Mouse (Mus musculus) lung, embryonic 15.5 days (tissue): ENCODE results near the gene Tmem192. TPM values are rescaled to one million over a fixed set of nuclear protein-coding genes. Genes with fewer than 3 reads are reported as not detected.
A peak's percentile ranks its signal among the peaks of the same experiment; 100 is the strongest.

Experiments used
- ATAC-seq: fragments of 200-750 bp; cut with Nextera tagmentation; 2 replicates; pipeline ENCODE4 v1.8.0; 2017; ENCODE audit warnings: moderate number of reproducible peaks, borderline replicate concordance; ENCODE audit not compliant: low FRiP score, low TSS enrichment; ENCODE audit errors: extremely low read depth
- H3K27ac ChIP-seq: fragments of 300-500 bp; sonication (generic); 2 replicates; pipeline ENCODE4 v1.5.1; 2015; ENCODE audit warnings: moderate library complexity, mild to moderate bottlenecking, inconsistent platforms
- H3K27me3 ChIP-seq: fragments of 300-500 bp; sonication (generic); 2 replicates; pipeline ENCODE4 v1.6.1; 2015; ENCODE audit warnings: inconsistent platforms
- H3K36me3 ChIP-seq: fragments of 300-500 bp; sonication (generic); 2 replicates; pipeline ENCODE4 v1.6.1; 2015; ENCODE audit warnings: inconsistent platforms
- H3K4me1 ChIP-seq: fragments of 300-500 bp; sonication (generic); 2 replicates; pipeline ENCODE4 v1.6.1; 2015; ENCODE audit warnings: inconsistent platforms
- H3K4me2 ChIP-seq: fragments of 300-500 bp; sonication (generic); 2 replicates; pipeline ENCODE4 v1.6.1; 2015; ENCODE audit warnings: inconsistent platforms, mild to moderate bottlenecking, moderate library complexity
- H3K4me3 ChIP-seq: fragments of 300-500 bp; sonication (generic); 2 replicates; pipeline ENCODE4 v1.5.1; 2015; ENCODE audit warnings: mild to moderate bottlenecking, inconsistent platforms
- H3K9ac ChIP-seq: fragments of 300-500 bp; sonication (generic); 2 replicates; pipeline ENCODE4 v1.6.1; 2015; ENCODE audit warnings: inconsistent platforms
- H3K9me3 ChIP-seq: fragments of 300-500 bp; sonication (generic); 2 replicates; pipeline ENCODE4 v1.6.1; 2016; ENCODE audit warnings: inconsistent platforms
- WGBS: fragments of 180-500 bp; shearing (Covaris S2); methylation state at CpG from one replicate; pipeline ENCODE4 v1.1.7; 2015; 5-methylcytosine and 5-hydroxymethylcytosine counted together
- polyA plus RNA-seq: library from polyadenylated mRNA; unstranded; fragments of >200 nt; fragmentation: Nextera tagmentation; extraction: Ambion mirVana; gene quantifications from 2 replicates; pipeline ENCODE4 v1.2.1, GENCODE M21; 2015

Gene Tmem192
- polyA plus RNA-seq, result 27.2 and 27.6 TPM in 2 replicates

- H3K27ac ChIP-seq, result peak within 1 kb of the TSS; percentile 78
- no peaks in the 10 kb centered on the region for H3K36me3 ChIP-seq
- ATAC-seq, result peak; percentile 97
- H3K4me3 ChIP-seq, result peak within 1 kb of the TSS; percentile 77
- 1% methylated on average over 71 of the region's 73 CpGs for WGBS
- H3K9me3 ChIP-seq, result no peaks in the 10 kb centered on the region
- H3K27me3 ChIP-seq, result peaks cover 14% of the 10 kb centered on the region
- H3K4me1 ChIP-seq, result 0 out of 2 replicates have a peak, but pooled peaks cover 2% of the 10 kb centered on the region
- H3K9ac ChIP-seq, result peak within 1 kb of the TSS; percentile 62
- peak within 1 kb of the TSS; percentile 66 for H3K4me2 ChIP-seq
Observed at GRCm38 (mm10) chr8:64946820-64947697, at the start of gene Tmem192. Gene Tmem192 (plus strand): TSS chr8:64947185.

DNA sequence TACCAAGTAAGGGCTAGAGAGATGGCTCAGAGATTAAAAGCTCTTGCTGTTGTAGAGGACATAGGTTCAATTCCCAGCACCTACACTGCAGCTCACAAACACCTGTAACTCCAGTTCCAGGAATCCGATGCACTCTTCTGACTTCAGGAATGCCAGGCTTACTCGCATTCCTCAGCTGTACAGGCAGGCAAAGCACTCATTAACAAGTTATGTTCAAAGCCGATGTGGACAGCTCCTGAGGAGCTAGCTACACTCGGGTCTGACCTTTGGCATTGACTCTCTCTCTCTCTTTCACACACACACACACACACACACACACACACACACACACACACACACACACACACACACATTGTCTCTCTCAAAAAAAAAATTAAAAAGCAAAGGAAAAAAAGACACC is 48.3 kb upstream of the Tmem192 start:
- no peak overlapping the region for H3K27ac ChIP-seq
- H3K27me3 ChIP-seq, result no peaks in the 10 kb centered on the region
- ATAC-seq, result no peak
- H3K36me3 ChIP-seq, result no peaks in the 10 kb centered on the region
- H3K9me3 ChIP-seq, result no peaks in the 10 kb centered on the region
- H3K9ac ChIP-seq, result no peak overlapping the region
- H3K4me1 ChIP-seq, result peaks cover 6% of the 10 kb centered on the region; the same call in 1 of the 2 replicates
- 20% methylated on average over 4 of the region's 4 CpGs for WGBS
- H3K4me3 ChIP-seq, result no peak overlapping the region
- no peak overlapping the region for H3K4me2 ChIP-seq

GRCm38 (mm10) chr8:64900645-64901044 is 46.3 kb upstream of the Tmem192 start:
- Histone ChIP-seq H3K4me3 (no peak overlapping the region), H3K27me3 (no peaks in the 10 kb centered on the region), H3K9me3 (no peaks in the 10 kb centered on the region), H3K36me3 (no peaks in the 10 kb centered on the region), H3K4me2 (no peak overlapping the region), H3K4me1 (peaks cover 6% of the 10 kb centered on the region; the same call in 1 of the 2 replicates), H3K9ac (no peak overlapping the region), H3K27ac (no peak overlapping the region)
- no peak for ATAC-seq
- 94% methylated on average over 3 of the region's 3 CpGs for WGBS

GRCm38 (mm10) chr8:64901527-64902156 is 45.3 kb upstream of the Tmem192 start:
- Histone ChIP-seq H3K4me1 (peaks cover 6% of the 10 kb centered on the region; the same call in 1 of the 2 replicates), H3K4me3 (no peak overlapping the region), H3K36me3 (no peaks in the 10 kb centered on the region), H3K9me3 (no peaks in the 10 kb centered on the region), H3K9ac (no peak overlapping the region), H3K4me2 (peak overlapping the region; percentile 5; the same call in 1 of the 2 replicates), H3K27me3 (no peaks in the 10 kb centered on the region), H3K27ac (no peak overlapping the region)
- WGBS, result 43% methylated on average over 7 of the region's 7 CpGs
- ATAC-seq, result peak; percentile 42; the same call in 1 of the 2 replicates

- WGBS, result 35% methylated on average over 12 of the region's 12 CpGs
Observed at GRCm38 (mm10) chr8:64902191-64902590, 44.8 kb upstream of the Tmem192 start.

DNA sequence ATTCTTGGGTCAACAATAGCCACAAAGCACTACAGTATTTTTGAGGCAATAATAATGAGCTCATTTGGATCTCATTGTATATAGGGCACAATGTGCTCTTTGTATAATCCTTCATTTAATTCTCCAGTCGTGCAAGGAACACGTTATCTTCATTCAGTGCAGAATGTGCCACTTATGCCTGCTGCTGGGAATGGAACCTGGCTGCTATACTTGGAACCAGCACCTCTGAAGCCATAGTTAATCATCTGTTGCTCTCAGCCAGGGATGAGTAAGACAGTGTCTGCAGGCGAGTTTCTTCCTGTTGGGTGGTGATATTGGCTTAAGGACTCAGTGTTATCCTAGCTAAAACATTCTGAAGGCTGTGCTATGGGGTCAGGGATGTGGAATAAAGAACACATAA is 43.2 kb upstream of the Tmem192 start:
- Histone ChIP-seq H3K27me3 (no peaks in the 10 kb centered on the region), H3K27ac (no peak overlapping the region), H3K9ac (no peak overlapping the region), H3K36me3 (no peaks in the 10 kb centered on the region), H3K4me2 (no peak overlapping the region), H3K9me3 (no peaks in the 10 kb centered on the region), H3K4me1 (peaks cover 6% of the 10 kb centered on the region; the same call in 1 of the 2 replicates), H3K4me3 (no peak overlapping the region)
- 64% methylated on average over 3 of the region's 3 CpGs for WGBS
- no peak for ATAC-seq

More at GRCm38 (mm10) chr8:64902191-64902590, 44.8 kb upstream of the Tmem192 start:
- Histone ChIP-seq H3K4me2 (peak overlapping the region; percentile 5; the same call in 1 of the 2 replicates), H3K36me3 (no peaks in the 10 kb centered on the region), H3K9me3 (no peaks in the 10 kb centered on the region), H3K4me1 (peaks cover 6% of the 10 kb centered on the region; the same call in 1 of the 2 replicates), H3K27ac (no peak overlapping the region), H3K27me3 (no peaks in the 10 kb centered on the region), H3K4me3 (no peak overlapping the region), H3K9ac (no peak overlapping the region)
- ATAC-seq, result no peak

DNA sequence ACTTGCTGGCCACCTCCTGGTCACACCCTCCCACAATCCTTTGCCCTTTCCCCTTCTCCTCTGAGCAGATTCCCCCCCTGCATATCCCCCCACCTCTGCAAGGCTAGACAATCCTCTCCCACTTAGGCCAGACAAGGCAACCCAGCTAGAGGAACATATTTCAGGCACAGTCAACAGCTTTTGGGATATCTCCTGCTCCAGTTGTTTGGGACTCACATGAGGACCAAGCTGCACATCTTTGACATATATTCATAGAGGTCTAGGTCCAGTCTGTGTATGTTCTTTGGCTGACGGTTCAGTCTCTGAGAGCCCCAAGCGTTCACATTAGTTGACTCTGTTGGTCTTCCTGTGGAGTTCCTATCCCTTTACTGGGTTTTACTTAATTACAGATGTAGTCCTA is 37.0 kb upstream of the Tmem192 start:
- Histone ChIP-seq H3K9me3 (no peaks in the 10 kb centered on the region), H3K4me2 (no peak overlapping the region), H3K4me3 (no peak overlapping the region), H3K27ac (no peak overlapping the region), H3K4me1 (no peaks in the 10 kb centered on the region), H3K9ac (no peak overlapping the region), H3K27me3 (no peaks in the 10 kb centered on the region), H3K36me3 (no peaks in the 10 kb centered on the region)
- no peak for ATAC-seq
- 89% methylated on average over 2 of the region's 2 CpGs for WGBS

DNA sequence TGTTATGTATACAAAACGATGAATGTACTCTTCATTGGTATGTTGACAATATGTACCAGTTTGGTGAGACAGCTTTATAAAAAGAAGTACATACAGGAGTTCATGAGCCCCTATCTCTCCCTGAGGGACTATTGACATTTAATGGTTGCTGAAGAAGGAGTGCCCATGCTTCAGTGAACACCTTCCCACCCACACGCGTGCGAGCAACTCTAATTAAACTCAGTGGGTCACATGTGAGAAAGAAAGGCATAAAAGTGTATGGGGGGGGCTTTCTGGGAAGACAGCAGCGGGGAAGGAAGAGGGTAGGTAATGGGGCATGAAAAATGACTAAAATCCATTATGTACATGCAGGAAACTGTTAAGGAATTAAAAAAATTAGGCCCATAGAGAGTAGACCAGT is 30.2 kb upstream of the Tmem192 start:
- no peaks in the 10 kb centered on the region for H3K9me3 ChIP-seq
- H3K4me3 ChIP-seq, result no peak overlapping the region
- no peaks in the 10 kb centered on the region for H3K4me1 ChIP-seq
- no peak overlapping the region for H3K27ac ChIP-seq
- no peaks in the 10 kb centered on the region for H3K27me3 ChIP-seq
- no peak overlapping the region for H3K9ac ChIP-seq
- H3K4me2 ChIP-seq, result no peak overlapping the region
- no peaks in the 10 kb centered on the region for H3K36me3 ChIP-seq
- ATAC-seq, result no peak
- WGBS, result 83% methylated on average over 5 of the region's 5 CpGs

GRCm38 (mm10) chr8:64923329-64923728 is 23.7 kb upstream of the Tmem192 start:
- Histone ChIP-seq H3K36me3 (no peaks in the 10 kb centered on the region), H3K9me3 (no peaks in the 10 kb centered on the region), H3K4me3 (no peak overlapping the region), H3K4me2 (no peak overlapping the region), H3K27me3 (no peaks in the 10 kb centered on the region), H3K4me1 (no peaks in the 10 kb centered on the region), H3K27ac (no peak overlapping the region), H3K9ac (no peak overlapping the region)
- no peak for ATAC-seq
- WGBS, result 77% methylated on average over 3 of the region's 3 CpGs

DNA sequence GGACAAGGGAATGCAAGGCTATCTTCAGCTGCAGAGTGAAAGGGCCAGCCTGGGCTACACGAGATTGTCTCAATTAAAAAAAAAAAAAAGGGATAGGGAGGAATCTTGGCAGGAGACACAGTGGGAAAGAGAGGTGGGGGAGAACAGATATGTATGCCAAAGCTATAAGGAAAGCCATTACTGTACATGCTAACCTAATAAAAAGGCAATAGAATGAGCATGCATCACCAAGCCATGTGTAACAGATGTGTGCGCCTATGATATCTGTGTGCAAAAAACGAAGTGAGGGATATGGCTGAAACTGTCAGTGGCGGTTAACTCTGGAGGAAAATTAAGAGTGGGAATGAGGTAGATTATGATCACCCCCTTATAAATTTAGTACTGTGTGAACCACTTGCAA is 21.2 kb upstream of the Tmem192 start:
- Histone ChIP-seq H3K4me1 (no peaks in the 10 kb centered on the region), H3K4me3 (no peak overlapping the region), H3K27ac (no peak overlapping the region), H3K36me3 (no peaks in the 10 kb centered on the region), H3K27me3 (no peaks in the 10 kb centered on the region), H3K9me3 (no peaks in the 10 kb centered on the region), H3K4me2 (no peak overlapping the region), H3K9ac (no peak overlapping the region)
- WGBS, result 83% methylated on average over 4 of the region's 4 CpGs
- ATAC-seq, result no peak

- H3K4me1 ChIP-seq, result no peaks in the 10 kb centered on the region
- H3K9ac ChIP-seq, result no peak overlapping the region
- H3K36me3 ChIP-seq, result no peaks in the 10 kb centered on the region
- no peak for ATAC-seq
- 28% methylated on average over 3 of the region's 3 CpGs for WGBS
- H3K4me2 ChIP-seq, result no peak overlapping the region
- H3K27ac ChIP-seq, result no peak overlapping the region
- no peaks in the 10 kb centered on the region for H3K9me3 ChIP-seq
- no peak overlapping the region for H3K4me3 ChIP-seq
- no peaks in the 10 kb centered on the region for H3K27me3 ChIP-seq
Observed at GRCm38 (mm10) chr8:64926355-64926754, 20.6 kb upstream of the Tmem192 start.

GRCm38 (mm10) chr8:64928938-64929337 is 18.0 kb upstream of the Tmem192 start:
- no peak overlapping the region for H3K9ac ChIP-seq
- no peaks in the 10 kb centered on the region for H3K4me1 ChIP-seq
- no peak overlapping the region for H3K4me2 ChIP-seq
- no peaks in the 10 kb centered on the region for H3K36me3 ChIP-seq
- no peak overlapping the region for H3K4me3 ChIP-seq
- 82% methylated on average over 6 of the region's 6 CpGs for WGBS
- no peaks in the 10 kb centered on the region for H3K9me3 ChIP-seq
- H3K27ac ChIP-seq, result no peak overlapping the region
- ATAC-seq, result no peak
- no peaks in the 10 kb centered on the region for H3K27me3 ChIP-seq
